Mouse (Mus musculus) cerebellum, adult 2 months (tissue): ENCODE data around the gene Fem1b.

ENCODE experiments used
- CTCF ChIP-seq: fragments of 200-500 bp; IDR thresholded peaks from 2 replicates; pipeline ENCODE4 v1.5.1; 2011; ENCODE audit warnings: low read depth, mild to moderate bottlenecking, control low read depth, low read length, moderate library complexity, borderline replicate concordance; ENCODE audit not compliant: insufficient read depth
- POLR2A ChIP-seq: fragments of 200-500 bp; IDR thresholded peaks from 2 replicates; pipeline ENCODE4 v1.6.1; 2011; ENCODE audit warnings: low read length, control low read depth, borderline replicate concordance; ENCODE audit not compliant: insufficient read depth

DNA sequence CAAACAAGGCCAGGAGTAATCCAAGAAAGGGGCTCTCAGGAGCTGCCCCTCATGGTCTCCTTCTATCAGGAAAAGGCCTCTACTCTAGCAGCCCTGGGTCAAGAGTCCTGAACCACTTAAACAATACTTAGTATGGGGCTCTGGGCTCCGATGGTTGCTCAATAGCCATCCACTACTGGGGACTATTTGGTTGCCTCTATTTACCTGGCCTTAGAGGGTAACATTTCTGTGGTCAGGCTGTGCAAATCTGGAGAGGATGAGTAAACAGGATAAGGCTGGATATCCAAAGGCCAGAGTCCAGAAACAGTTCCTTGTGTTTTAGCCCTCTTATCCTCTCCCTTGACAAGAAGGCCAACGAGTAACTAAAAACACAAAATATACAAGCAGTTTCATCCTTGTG, 3.0 kb upstream of the Fem1b start:
- TF ChIP-seq CTCF, result no peak
- TF ChIP-seq POLR2A, result no peak
